Mouse (Mus musculus) heart, embryonic 12.5 days (tissue): ENCODE results near the gene Chil1. TPM values are rescaled to one million over a fixed set of nuclear protein-coding genes. Genes with fewer than 3 reads are reported as not detected.
A peak's percentile ranks its signal among the peaks of the same experiment; 100 is the strongest.

Experiments used
- ATAC-seq: fragments of 200-750 bp; cut with Nextera tagmentation; 2 replicates; pipeline ENCODE4 v1.8.0; 2017; ENCODE audit warnings: moderate TSS enrichment, moderate library complexity; ENCODE audit not compliant: insufficient number of reproducible peaks, low FRiP score
- H3K27ac ChIP-seq: fragments of 300-500 bp; sonication (generic); 2 replicates; pipeline ENCODE4 v1.5.1; 2016; ENCODE audit warnings: mild to moderate bottlenecking, moderate library complexity; ENCODE audit not compliant: poor library complexity, severe bottlenecking
- H3K27me3 ChIP-seq: fragments of 300-500 bp; sonication (generic); replicated peaks from 2 replicates; pipeline ENCODE4 v1.6.1; 2016; ENCODE audit warnings: mild to moderate bottlenecking, moderate library complexity
- H3K36me3 ChIP-seq: fragments of 300-500 bp; sonication (generic); 2 replicates; pipeline ENCODE4 v1.6.1; 2016; ENCODE audit warnings: mild to moderate bottlenecking, moderate library complexity
- H3K4me1 ChIP-seq: fragments of 300-500 bp; sonication (generic); replicated peaks from 2 replicates; pipeline ENCODE4 v1.6.1; 2016; ENCODE audit warnings: mild to moderate bottlenecking
- H3K4me2 ChIP-seq: fragments of 300-500 bp; sonication (generic); 2 replicates; pipeline ENCODE4 v1.6.1; 2016; ENCODE audit warnings: mild to moderate bottlenecking, moderate library complexity
- H3K4me3 ChIP-seq: fragments of 300-500 bp; sonication (generic); 2 replicates; pipeline ENCODE4 v1.5.1; 2016; ENCODE audit warnings: mild to moderate bottlenecking
- H3K9ac ChIP-seq: fragments of 300-500 bp; sonication (generic); 2 replicates; pipeline ENCODE4 v1.6.1; 2016; ENCODE audit warnings: mild to moderate bottlenecking, moderate library complexity
- H3K9me3 ChIP-seq: fragments of 300-500 bp; sonication (generic); replicated peaks from 2 replicates; pipeline ENCODE4 v1.6.1; 2016; ENCODE audit warnings: mild to moderate bottlenecking, moderate library complexity
- WGBS: fragments of 180-500 bp; shearing (Covaris S2); methylation state at CpG from one replicate; pipeline ENCODE4 v1.1.7; 2016; 5-methylcytosine and 5-hydroxymethylcytosine counted together
- polyA plus RNA-seq: library from polyadenylated mRNA; unstranded; fragments of >200 nt; fragmentation: Nextera tagmentation; extraction: Ambion mirVana; gene quantifications from 2 replicates; pipeline ENCODE4 v1.2.1, GENCODE M21; 2016

Chil1 gene
- polyA plus RNA-seq, 1 experiment from 2014 or later, result 1.3 TPM

DNA sequence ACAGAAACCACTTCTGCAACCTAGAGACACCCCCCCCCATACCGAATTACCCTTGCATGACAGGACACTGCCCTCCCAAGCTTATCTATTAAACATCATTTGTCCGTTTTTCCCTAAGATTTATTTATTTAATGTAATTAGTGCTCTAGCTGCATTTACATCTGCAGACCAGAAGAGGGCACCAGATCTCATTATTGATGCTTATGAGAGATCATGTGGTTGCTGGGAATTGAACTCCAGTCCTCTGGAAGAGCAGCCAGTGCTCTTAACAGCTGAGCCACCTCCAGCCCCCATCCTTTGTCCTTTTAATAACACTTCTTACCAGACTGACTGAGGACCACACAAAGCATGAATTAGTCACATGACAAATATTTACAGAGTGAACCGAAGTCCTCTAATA lies 27.3 kb upstream of the Chil1 start:
- Histone ChIP-seq H3K4me3 (no peak overlapping the region), H3K4me1 (peaks cover 13% of the 10 kb centered on the region), H3K4me2 (no peak overlapping the region), H3K9ac (no peak overlapping the region), H3K9me3 (peaks cover 5% of the 10 kb centered on the region; the same call in 1 of the 2 replicates), H3K27ac (no peak overlapping the region), H3K36me3 (no peaks in the 10 kb centered on the region), H3K27me3 (peaks cover 8% of the 10 kb centered on the region; the same call in 1 of the 2 replicates)
- no peak for ATAC-seq
- 58% methylated on average over 3 of the region's 3 CpGs for WGBS

DNA sequence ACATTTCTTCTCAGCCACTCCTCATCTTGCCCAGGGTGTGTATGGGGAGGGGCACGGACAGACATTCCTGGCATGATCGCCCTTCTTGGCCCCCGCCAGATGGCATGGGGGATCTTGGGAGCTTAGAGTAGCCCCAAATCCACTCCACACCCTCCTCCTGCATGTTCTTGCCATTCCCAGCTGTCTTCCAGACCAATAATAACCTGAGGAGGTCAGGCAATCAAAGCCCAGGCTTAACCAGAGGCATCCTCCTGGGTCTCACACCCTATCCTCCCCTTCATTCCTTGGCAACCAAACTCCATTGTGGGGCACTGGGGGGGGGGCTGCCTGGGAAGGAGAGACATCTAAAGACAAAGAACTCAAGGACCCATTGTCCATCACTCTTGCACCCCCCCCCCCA lies 21.6 kb upstream of the Chil1 start:
- ATAC-seq, result no peak

DNA sequence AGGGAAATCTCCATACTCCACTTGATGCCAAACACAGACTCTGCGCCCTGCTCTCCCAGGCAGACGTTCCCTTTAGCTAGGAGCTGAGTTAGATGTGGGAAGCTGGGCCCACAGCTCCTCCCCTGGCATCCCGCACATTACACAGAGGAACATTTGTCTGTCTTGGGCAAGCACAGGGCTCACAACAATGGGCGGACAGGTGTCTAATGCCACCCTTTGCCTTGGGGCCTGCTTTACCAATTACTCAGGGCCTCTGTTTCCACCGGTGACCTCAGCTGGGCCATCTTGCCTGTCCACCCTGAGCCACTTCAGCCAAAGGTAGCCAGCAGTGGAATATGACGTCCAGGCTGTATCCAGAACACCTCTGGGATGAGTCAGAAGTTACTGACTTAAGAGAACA lies 20.6 kb upstream of the Chil1 start:
- no peak for ATAC-seq
- H3K27ac ChIP-seq, result no peak overlapping the region
- 0 out of 2 replicates have a peak, but pooled peaks cover 3% of the 10 kb centered on the region for H3K27me3 ChIP-seq
- no peaks in the 10 kb centered on the region for H3K36me3 ChIP-seq
- H3K4me3 ChIP-seq, result no peak overlapping the region
- H3K4me1 ChIP-seq, result no peaks in the 10 kb centered on the region
- 72% methylated on average over 6 of the region's 6 CpGs for WGBS
- no peak overlapping the region for H3K9ac ChIP-seq
- H3K9me3 ChIP-seq, result no peaks in the 10 kb centered on the region
- H3K4me2 ChIP-seq, result no peak overlapping the region

More for the DNA sequence above, 21.6 kb upstream of the Chil1 start:
- H3K9ac ChIP-seq, result no peak overlapping the region
- H3K4me1 ChIP-seq, result no peaks in the 10 kb centered on the region
- H3K27ac ChIP-seq, result no peak overlapping the region
- H3K36me3 ChIP-seq, result no peaks in the 10 kb centered on the region
- H3K4me2 ChIP-seq, result no peak overlapping the region
- no peak overlapping the region for H3K4me3 ChIP-seq
- H3K27me3 ChIP-seq, result 0 out of 2 replicates have a peak, but pooled peaks cover 2% of the 10 kb centered on the region
- WGBS, result 90% methylated on average over 3 of the region's 3 CpGs
- no peaks in the 10 kb centered on the region for H3K9me3 ChIP-seq

DNA sequence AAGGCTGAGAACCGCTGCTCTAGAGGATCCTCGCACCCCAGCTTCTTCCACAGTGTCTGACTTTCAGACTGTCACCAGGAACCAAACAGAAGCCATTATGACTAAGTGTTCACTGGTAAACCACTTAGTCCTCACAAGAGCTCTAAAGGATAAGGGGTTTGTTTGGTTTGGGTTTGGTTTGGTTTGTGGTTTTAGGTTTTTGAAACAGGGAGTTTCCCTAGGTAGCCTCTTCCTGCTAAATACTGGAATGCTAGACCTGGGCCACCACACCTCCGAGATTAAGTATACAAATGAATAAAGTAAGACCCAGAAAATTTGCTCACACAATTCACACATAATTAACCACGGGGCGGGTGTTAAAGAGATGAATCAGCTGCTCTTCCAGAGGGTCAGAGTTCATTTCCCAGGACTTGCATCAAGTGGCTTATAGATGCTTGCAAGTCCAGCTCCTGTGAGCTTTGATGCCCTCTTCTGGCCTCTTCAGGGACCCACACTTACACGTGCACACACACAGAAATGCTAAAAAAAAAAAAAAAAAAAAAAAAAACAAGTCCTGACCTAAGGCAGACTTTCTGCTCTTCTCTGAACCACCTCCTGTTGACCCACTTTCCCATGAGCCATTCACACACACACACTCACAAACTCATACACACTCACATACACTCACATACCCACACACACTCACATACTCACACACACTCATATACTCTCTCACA lies 19.3 kb upstream of the Chil1 start:
- Histone ChIP-seq H3K27me3 (0 out of 2 replicates have a peak, but pooled peaks cover 3% of the 10 kb centered on the region), H3K27ac (no peak overlapping the region), H3K36me3 (no peaks in the 10 kb centered on the region), H3K9me3 (no peaks in the 10 kb centered on the region), H3K4me1 (peaks cover 4% of the 10 kb centered on the region; the same call in 1 of the 2 replicates), H3K9ac (no peak overlapping the region), H3K4me2 (no peak overlapping the region), H3K4me3 (no peak overlapping the region)
- 85% methylated on average over 6 of the region's 6 CpGs for WGBS
- ATAC-seq, result no peak

DNA sequence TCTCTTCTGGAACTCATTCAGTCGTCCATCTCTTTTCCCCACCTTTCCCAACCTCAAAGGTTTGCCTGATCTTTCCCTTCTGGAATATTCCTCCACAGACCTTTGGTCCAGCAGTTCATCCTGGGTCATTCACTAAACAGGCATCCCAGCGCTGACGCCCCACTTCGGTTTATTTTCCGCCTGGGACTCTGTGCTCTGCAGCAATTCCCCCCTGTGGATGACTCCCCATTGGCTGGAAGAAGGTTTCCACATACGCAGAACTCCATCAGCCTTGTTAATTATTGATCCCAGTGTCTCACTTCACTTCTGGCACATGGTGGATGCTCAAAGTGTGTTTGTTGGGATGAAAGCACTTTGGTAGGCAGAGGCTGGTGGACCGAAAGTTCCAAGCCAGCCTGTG lies 18.5 kb upstream of the Chil1 start:
- 0 out of 2 replicates have a peak, but pooled peaks cover 3% of the 10 kb centered on the region for H3K27me3 ChIP-seq
- H3K4me3 ChIP-seq, result no peak overlapping the region
- no peak for ATAC-seq
- H3K9me3 ChIP-seq, result no peaks in the 10 kb centered on the region
- H3K9ac ChIP-seq, result no peak overlapping the region
- no peaks in the 10 kb centered on the region for H3K36me3 ChIP-seq
- no peak overlapping the region for H3K27ac ChIP-seq
- WGBS, result 86% methylated on average over 7 of the region's 7 CpGs
- H3K4me1 ChIP-seq, result peaks cover 12% of the 10 kb centered on the region
- no peak overlapping the region for H3K4me2 ChIP-seq

DNA sequence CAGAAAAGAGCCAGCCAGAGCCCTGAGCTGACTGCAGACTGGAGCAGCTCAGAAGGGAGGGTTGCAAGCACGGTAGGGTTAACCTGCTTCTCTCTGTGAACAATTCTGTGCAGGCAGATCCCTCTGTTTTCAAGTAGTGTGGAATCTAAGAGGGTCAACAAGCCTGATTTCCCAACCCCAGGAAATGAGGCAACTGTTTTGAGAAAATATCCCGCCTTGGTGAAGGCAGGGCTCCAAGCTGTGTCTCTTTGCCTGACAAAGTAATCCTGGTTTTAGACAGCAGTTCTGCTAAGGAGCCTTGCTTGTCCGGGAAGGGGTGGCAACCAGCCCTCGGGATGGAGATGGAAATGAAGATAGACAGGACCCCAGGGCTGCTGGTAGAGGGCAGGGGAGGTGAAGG lies 17.5 kb upstream of the Chil1 start:
- no peak overlapping the region for H3K4me3 ChIP-seq
- H3K27me3 ChIP-seq, result 0 out of 2 replicates have a peak, but pooled peaks cover 3% of the 10 kb centered on the region
- H3K4me1 ChIP-seq, result peaks cover 15% of the 10 kb centered on the region
- no peak overlapping the region for H3K9ac ChIP-seq
- 65% methylated on average over 4 of the region's 4 CpGs for WGBS
- H3K9me3 ChIP-seq, result no peaks in the 10 kb centered on the region
- no peak overlapping the region for H3K27ac ChIP-seq
- H3K36me3 ChIP-seq, result no peaks in the 10 kb centered on the region
- no peak for ATAC-seq
- H3K4me2 ChIP-seq, result no peak overlapping the region

DNA sequence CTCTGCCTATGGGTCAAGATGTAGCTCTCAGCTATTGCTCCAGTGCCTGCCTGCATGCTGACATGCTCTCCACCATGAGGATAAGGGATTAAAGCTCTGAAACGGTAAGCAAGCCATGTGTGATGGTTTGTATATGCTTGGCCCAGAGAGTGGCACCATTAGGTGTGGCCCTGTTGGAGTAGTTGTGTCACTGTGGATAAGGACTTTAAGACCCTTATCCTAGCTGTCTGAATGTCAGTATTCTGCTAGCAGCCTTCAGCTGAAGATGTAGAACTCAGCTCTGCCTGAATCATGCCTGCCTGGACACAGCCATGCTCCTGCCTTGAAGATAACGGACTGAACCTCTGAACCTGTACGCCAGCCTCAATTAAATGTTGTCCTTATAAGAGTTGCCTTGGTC lies 15.4 kb upstream of the Chil1 start:
- 0 out of 2 replicates have a peak, but pooled peaks cover 3% of the 10 kb centered on the region for H3K27me3 ChIP-seq
- no peak overlapping the region for H3K27ac ChIP-seq
- H3K4me2 ChIP-seq, result no peak overlapping the region
- 95% methylated on average over 3 of the region's 3 CpGs for WGBS
- no peaks in the 10 kb centered on the region for H3K36me3 ChIP-seq
- no peak overlapping the region for H3K9ac ChIP-seq
- H3K9me3 ChIP-seq, result no peaks in the 10 kb centered on the region
- peaks cover 15% of the 10 kb centered on the region for H3K4me1 ChIP-seq
- ATAC-seq, result no peak
- H3K4me3 ChIP-seq, result no peak overlapping the region

DNA sequence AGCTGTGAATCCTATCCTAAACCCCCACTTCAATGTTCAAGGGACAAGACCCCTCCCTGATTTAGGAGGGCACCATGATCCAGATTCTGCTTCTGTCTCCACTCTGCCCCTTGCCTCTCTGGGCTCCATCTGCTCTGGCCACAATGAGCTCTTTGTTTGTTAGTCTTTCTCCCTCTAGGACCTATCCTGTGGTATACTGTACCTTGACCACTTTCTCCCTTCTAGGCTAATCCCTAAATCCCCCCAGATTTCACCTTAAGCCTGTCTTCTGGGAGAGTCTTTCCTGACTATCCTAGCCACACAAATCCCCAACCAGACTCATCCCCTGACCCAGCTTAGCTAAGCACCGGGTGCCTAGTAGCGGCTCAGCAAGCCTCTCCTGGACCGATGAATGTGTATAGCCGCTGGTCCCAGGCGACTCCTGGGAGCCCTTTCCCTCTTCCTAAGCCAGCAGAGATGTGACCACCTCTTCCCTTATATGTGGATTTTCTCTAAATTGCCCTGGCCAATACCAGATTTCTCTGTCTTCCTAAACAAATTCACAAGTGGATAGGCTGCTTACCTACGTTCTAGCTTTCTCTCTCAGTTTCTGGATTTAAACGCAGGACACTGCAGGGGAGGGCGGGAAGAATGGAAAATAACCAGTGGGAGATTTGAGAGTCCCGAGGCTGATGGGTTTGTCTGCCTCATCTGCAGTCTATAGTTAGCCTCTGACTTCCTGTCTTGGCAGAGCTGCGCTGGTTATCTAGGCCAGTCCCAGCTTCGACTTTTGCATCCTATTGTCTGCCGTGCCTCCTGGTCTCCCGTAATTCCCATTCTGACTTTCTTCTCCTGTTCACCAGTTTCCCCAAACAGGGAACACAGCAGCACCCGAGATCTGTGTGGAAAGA lies 14.3 kb upstream of the Chil1 start:
- ATAC-seq, result peak; percentile 69; the same call in 1 of the 2 replicates
- 38% methylated on average over 14 of the region's 14 CpGs for WGBS
- H3K4me3 ChIP-seq, result no peak overlapping the region
- no peak overlapping the region for H3K9ac ChIP-seq
- H3K27me3 ChIP-seq, result 0 out of 2 replicates have a peak, but pooled peaks cover 3% of the 10 kb centered on the region
- H3K4me2 ChIP-seq, result no peak overlapping the region; the same call in 1 of the 2 replicates
- H3K36me3 ChIP-seq, result no peaks in the 10 kb centered on the region
- H3K4me1 ChIP-seq, result peaks cover 15% of the 10 kb centered on the region
- H3K9me3 ChIP-seq, result no peaks in the 10 kb centered on the region
- 0 out of 2 replicates have a peak overlapping the region, but pooled peaks have one; percentile 10 for H3K27ac ChIP-seq

DNA sequence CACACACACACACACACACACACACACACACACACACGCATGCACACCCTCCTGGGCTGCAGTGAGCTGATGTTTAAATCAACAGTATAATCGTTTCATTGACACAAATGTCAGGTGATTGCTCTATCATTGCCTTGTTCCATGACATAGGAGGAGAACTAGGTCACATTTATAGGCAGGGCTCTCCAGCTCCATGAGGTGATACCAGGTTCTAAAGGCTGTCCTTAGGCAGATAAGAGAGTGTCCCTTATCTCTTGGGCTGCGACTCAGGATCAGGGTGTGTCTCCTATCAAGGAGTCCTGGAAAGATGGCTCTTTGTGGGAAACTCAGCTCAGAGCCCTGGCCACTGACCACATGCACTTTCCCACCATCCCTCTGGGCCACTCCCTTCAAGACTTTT lies 13.4 kb upstream of the Chil1 start:
- no peaks in the 10 kb centered on the region for H3K9me3 ChIP-seq
- H3K4me3 ChIP-seq, result no peak overlapping the region
- peaks cover 15% of the 10 kb centered on the region for H3K4me1 ChIP-seq
- H3K36me3 ChIP-seq, result no peaks in the 10 kb centered on the region
- no peak overlapping the region for H3K27ac ChIP-seq
- no peak for ATAC-seq
- 48% methylated on average over 3 of the region's 3 CpGs for WGBS
- no peak overlapping the region for H3K9ac ChIP-seq
- H3K4me2 ChIP-seq, result no peak overlapping the region
- H3K27me3 ChIP-seq, result 0 out of 2 replicates have a peak, but pooled peaks cover 3% of the 10 kb centered on the region

DNA sequence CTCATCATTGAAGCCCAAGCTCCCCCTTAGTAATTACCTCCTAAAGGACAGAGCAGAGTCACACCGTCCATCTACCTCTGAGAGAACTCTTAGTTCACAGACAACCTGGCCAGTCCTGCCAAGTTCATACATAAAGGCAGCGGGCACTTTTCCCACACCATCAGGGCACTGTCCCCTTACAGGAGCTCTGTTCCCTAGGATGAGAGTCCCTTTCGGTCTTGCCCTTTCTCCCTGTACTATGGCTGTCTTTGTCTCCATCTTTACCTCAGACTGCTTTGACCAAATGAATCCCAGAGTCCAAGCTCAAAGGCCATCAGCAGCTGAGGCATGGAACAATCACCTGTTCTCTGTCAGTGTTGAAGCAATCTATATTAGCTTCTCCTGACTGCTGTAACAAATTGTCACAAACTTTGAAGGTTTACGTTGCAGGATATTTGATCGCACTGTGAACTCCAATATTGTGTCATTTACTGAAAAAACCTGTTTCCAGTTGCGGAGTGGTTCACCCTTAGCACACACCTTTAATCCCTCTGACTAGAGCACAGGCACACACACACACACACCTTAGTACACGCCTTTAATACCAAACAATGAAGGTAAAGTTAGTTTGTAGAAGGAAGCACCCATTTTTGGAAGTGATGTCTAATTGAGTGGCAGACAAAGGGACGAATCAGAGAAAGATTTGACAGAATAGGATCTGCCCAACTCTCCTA lies 12.8 kb upstream of the Chil1 start:
- H3K9ac ChIP-seq, result no peak overlapping the region
- H3K9me3 ChIP-seq, result no peaks in the 10 kb centered on the region
- 85% methylated on average over 8 of the region's 8 CpGs for WGBS
- H3K4me2 ChIP-seq, result no peak overlapping the region
- 0 out of 2 replicates have a peak, but pooled peaks cover 3% of the 10 kb centered on the region for H3K27me3 ChIP-seq
- no peak overlapping the region for H3K27ac ChIP-seq
- H3K36me3 ChIP-seq, result no peaks in the 10 kb centered on the region
- H3K4me1 ChIP-seq, result peaks cover 15% of the 10 kb centered on the region
- no peak for ATAC-seq
- H3K4me3 ChIP-seq, result no peak overlapping the region
